8 mouse cellular contexts compared by ENCODE assay signal in the genomic region with DNA sequence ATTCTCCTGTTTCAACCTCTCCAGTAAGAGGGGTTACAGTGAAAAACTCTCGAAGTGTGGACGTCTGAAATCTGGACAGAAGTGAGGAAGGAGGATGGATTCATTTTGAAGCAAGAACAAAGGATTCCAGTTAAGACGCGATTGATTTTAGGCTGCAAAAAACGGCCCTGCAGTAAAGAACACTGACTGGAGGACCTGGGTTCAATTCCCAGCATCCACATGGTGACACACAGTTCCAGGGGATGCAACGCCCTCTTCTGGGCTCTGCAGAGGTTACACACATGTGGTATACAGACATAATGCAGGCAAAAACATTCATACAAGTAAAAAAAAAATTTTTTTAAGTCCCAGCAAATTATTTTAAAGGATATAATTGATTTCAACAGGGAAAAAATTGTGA. TPM values are rescaled to one million over a fixed set of nuclear protein-coding genes. Genes with fewer than 3 reads are reported as not detected.
A peak's percentile ranks its signal among the peaks of the same experiment; 100 is the strongest.
DNase-seq lines count a peak whose midpoint lies in the region; ATAC-seq lines count a peak whose summit lies in the region.

No protein-coding gene starts in this region.

- intact Hi-C loops in gastrocnemius, postnatal 14 days (cut with DNase I; ENCODE audit: low total_unique reads): loop anchor here (10.0 kb wide), 1 partner anchor 45 kb away; a partner anchor contains a TSS

- ATAC-seq in forebrain, embryonic 12.5 days (ENCODE audit: low FRiP score): no peak; the same call in 1 of the 2 replicates
- no peak for ATAC-seq in liver, embryonic 12.5 days

- H3K4me1 ChIP-seq in forebrain, embryonic 12.5 days: peaks cover 19% of the 10 kb centered on the region
- H3K4me1 ChIP-seq in liver, embryonic 12.5 days: peaks cover 14% of the 10 kb centered on the region; the same call in 1 of the 2 replicates

- no peaks in the 10 kb centered on the region for H3K9me3 ChIP-seq in forebrain, embryonic 12.5 days
- no peaks in the 10 kb centered on the region for H3K9me3 ChIP-seq in liver, embryonic 12.5 days (replicated peaks)

- peak overlapping the region; percentile 69; the same call in 1 of the 2 replicates for H3K4me3 ChIP-seq in forebrain, embryonic 12.5 days (replicated peaks)
- H3K4me3 ChIP-seq in liver, embryonic 12.5 days: peak overlapping the region; percentile 58; the same call in 1 of the 2 replicates

- H3K4me2 ChIP-seq in forebrain, embryonic 12.5 days: peak overlapping the region; percentile 97
- peak overlapping the region; percentile 76 for H3K4me2 ChIP-seq in liver, embryonic 12.5 days

- peaks cover 43% of the 10 kb centered on the region for H3K27me3 ChIP-seq in forebrain, embryonic 12.5 days
- H3K27me3 ChIP-seq in liver, embryonic 12.5 days (replicated peaks): peaks cover 53% of the 10 kb centered on the region

- WGBS in forebrain, embryonic 12.5 days: 30% methylated on average over 6 of the region's 6 CpGs
- WGBS in liver, embryonic 12.5 days (ENCODE audit: insufficient replicate concordance): 31% methylated on average over 6 of the region's 6 CpGs

- no peak overlapping the region for H3K27ac ChIP-seq in forebrain, embryonic 12.5 days
- no peak overlapping the region for H3K27ac ChIP-seq in liver, embryonic 12.5 days

- no peak overlapping the region for H3K9ac ChIP-seq in forebrain, embryonic 12.5 days
- H3K9ac ChIP-seq in liver, embryonic 12.5 days: no peak overlapping the region

- DNase-seq in adrenal gland, postnatal 14 days: peak; percentile 27
- no peak for DNase-seq in adrenal gland, adult (ENCODE audit: inconsistent age in 2 of 2, low spot score in 1 of 2)
- peak; percentile 18 to 27 for DNase-seq in B cell, adult 2 months
- no peak for DNase-seq in gastrocnemius, postnatal 14 days
- no peak for DNase-seq in gastrocnemius, adult 8-10 months (ENCODE audit: low spot score in 2 of 2)
- DNase-seq in layer of hippocampus, postnatal 36 days: no peak

- H3K36me3 ChIP-seq in forebrain, embryonic 12.5 days (replicated peaks): no peaks in the 10 kb centered on the region
- H3K36me3 ChIP-seq in liver, embryonic 12.5 days: no peaks in the 10 kb centered on the region

RNA-seq across cellular contexts. Expression of a gene that starts 1.0 kb away (rescaled TPM):
- total RNA-seq in adrenal gland, postnatal 14 days (2021): 8.0 and 10.1 TPM in 2 replicates
- polyA plus RNA-seq in forebrain, embryonic 12.5 days (2016; fragmentation: Nextera tagmentation; extraction: Ambion mirVana): 7.5 and 8.1 TPM in 2 replicates
- polyA plus RNA-seq in liver, embryonic 12.5 days (2016; fragmentation: Nextera tagmentation; extraction: Ambion mirVana): 2.5 TPM in 2 replicates
- 1 to 10 TPM; 1.6 to 3.0 TPM for total RNA-seq in gastrocnemius, postnatal 14 days (2021)
- 1 to 10 TPM in 3 of 4 experiments, under 1 TPM in 1; 0.97 to 1.8 (median 1.2) TPM for total RNA-seq in gastrocnemius, adult 8-10 months (2022)
- total RNA-seq in layer of hippocampus, postnatal 36 days (2021): 10 to 100 TPM; 28.2 to 36.3 TPM

RNA-seq across cellular contexts. Expression of a gene that starts 18.8 kb away (rescaled TPM):
- total RNA-seq in adrenal gland, postnatal 14 days (2021): not detected in 2 replicates
- polyA plus RNA-seq in forebrain, embryonic 12.5 days (2016; fragmentation: Nextera tagmentation; extraction: Ambion mirVana): not detected in 2 replicates
- not detected in 2 replicates for polyA plus RNA-seq in liver, embryonic 12.5 days (2016; fragmentation: Nextera tagmentation; extraction: Ambion mirVana)
- total RNA-seq in gastrocnemius, postnatal 14 days (2021): not detected
- total RNA-seq in gastrocnemius, adult 8-10 months (2022): not detected
- not detected for total RNA-seq in layer of hippocampus, postnatal 36 days (2021)

RNA-seq across cellular contexts. Expression of a gene that starts 40.7 kb away (rescaled TPM):
- total RNA-seq in adrenal gland, postnatal 14 days (2021): not detected in 2 replicates
- not detected in 2 replicates for polyA plus RNA-seq in forebrain, embryonic 12.5 days (2016; fragmentation: Nextera tagmentation; extraction: Ambion mirVana)
- polyA plus RNA-seq in liver, embryonic 12.5 days (2016; fragmentation: Nextera tagmentation; extraction: Ambion mirVana): not detected in 2 replicates
- total RNA-seq in gastrocnemius, postnatal 14 days (2021): not detected
- total RNA-seq in gastrocnemius, adult 8-10 months (2022): not detected
- total RNA-seq in layer of hippocampus, postnatal 36 days (2021): not detected

RNA-seq across cellular contexts. Expression of a gene that starts 50.0 kb away (rescaled TPM):
- 76.5 and 79.8 TPM in 2 replicates for total RNA-seq in adrenal gland, postnatal 14 days (2021)
- 43.6 and 49.0 TPM in 2 replicates for polyA plus RNA-seq in forebrain, embryonic 12.5 days (2016; fragmentation: Nextera tagmentation; extraction: Ambion mirVana)
- 54.5 and 62.6 TPM in 2 replicates for polyA plus RNA-seq in liver, embryonic 12.5 days (2016; fragmentation: Nextera tagmentation; extraction: Ambion mirVana)
- 10 to 100 TPM; 48.9 to 53.2 TPM for total RNA-seq in gastrocnemius, postnatal 14 days (2021)
- 10 to 100 TPM; 57.8 to 69.5 (median 61.5) TPM for total RNA-seq in gastrocnemius, adult 8-10 months (2022)
- 10 to 100 TPM; 33.4 to 34.5 TPM for total RNA-seq in layer of hippocampus, postnatal 36 days (2021)

RNA-seq across cellular contexts. Expression of a gene that starts 54.7 kb away (rescaled TPM):
- total RNA-seq in adrenal gland, postnatal 14 days (2021): not detected in 2 replicates
- not detected in 2 replicates for polyA plus RNA-seq in forebrain, embryonic 12.5 days (2016; fragmentation: Nextera tagmentation; extraction: Ambion mirVana)
- not detected in 2 replicates for polyA plus RNA-seq in liver, embryonic 12.5 days (2016; fragmentation: Nextera tagmentation; extraction: Ambion mirVana)
- total RNA-seq in gastrocnemius, postnatal 14 days (2021): not detected
- not detected for total RNA-seq in gastrocnemius, adult 8-10 months (2022)
- total RNA-seq in layer of hippocampus, postnatal 36 days (2021): not detected

Comparison
In these comparisons a context has a peak if more than half of its experiments do, and no peak if none do; other contexts are left out.
1. DNase-seq: peak in adrenal gland, postnatal 14 days (single experiment) and B cell, adult 2 months (2 of 2); none in adrenal gland, adult (0 of 2), gastrocnemius, postnatal 14 days (single experiment), gastrocnemius, adult 8-10 months (0 of 2) and layer of hippocampus, postnatal 36 days (0 of 2).